In the genomic region with DNA sequence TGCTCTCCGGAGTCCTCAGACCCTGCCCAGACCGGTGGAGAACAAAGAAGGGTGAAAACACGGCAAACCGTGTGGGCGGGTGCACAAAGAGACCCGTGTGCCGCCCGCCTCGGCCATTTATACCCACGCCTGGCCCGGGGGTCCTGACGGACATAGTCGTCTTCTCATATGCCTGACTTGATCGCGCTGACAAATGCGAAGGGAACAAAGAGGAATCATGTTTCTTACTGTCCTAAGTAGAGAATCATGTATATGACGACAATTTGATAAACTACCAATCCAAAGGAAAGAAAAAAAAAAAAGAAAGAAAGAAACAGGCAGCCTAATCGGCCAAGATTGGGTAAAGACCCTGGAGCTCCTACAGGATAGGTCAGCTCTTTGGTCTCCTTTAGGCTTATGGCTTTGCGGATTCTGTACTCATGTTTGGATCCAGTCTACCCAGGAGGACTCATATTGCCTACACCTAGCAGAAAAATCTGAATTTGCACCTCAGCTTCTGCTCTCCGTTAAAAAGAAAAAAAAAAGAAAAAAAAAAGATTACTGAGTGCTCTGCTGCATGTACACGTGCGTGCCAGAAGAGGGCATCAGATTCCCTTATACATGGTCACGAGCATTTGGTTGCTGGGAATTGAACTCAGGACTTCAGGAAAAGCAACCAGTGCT, we compare ENCODE assay signal across 9 mouse cellular contexts. TPM values are rescaled to one million over a fixed set of nuclear protein-coding genes. Genes with fewer than 3 reads are reported as not detected.
DNase-seq lines count a peak whose midpoint lies in the region; ATAC-seq and TF ChIP-seq lines count a peak whose summit lies in the region.
"Had no signal": no experiment of that assay in that cellular context is flagged by ENCODE, and none has a peak within 500 bp of the region (broad histone marks: within the 10 kb centered on the region; RNA-seq: fewer than 3 reads in every experiment).

No protein-coding gene starts in this region.

- H3K36me3 ChIP-seq in E14TG2a.4 (ENCODE audit: insufficient read depth, low read length) = peaks cover 28% of the 10 kb centered on the region
- H3K36me3 ChIP-seq in forebrain, embryonic 11.5 days (ENCODE audit: control insufficient read depth, insufficient read depth, low read length) = peaks cover 11% of the 10 kb centered on the region; the same call in 1 of the 2 replicates
- H3K36me3 ChIP-seq in heart, postnatal 0 days (replicated peaks; ENCODE audit: control insufficient read depth, insufficient read depth, low read length) = peaks cover 15% of the 10 kb centered on the region
- H3K36me3 ChIP-seq in liver, embryonic 16.5 days (ENCODE audit: control insufficient read depth, insufficient read depth) = 0 out of 2 replicates have a peak, but pooled peaks cover 3% of the 10 kb centered on the region
- peaks cover 18% of the 10 kb centered on the region for H3K36me3 ChIP-seq in neural tube, embryonic 12.5 days

- DNase-seq in c-Kit-positive CD71-positive TER-119-positive erythroid progenitor cells, embryonic 14.5 days (ENCODE audit: low spot score) = peak; percentile 79
- DNase-seq in forebrain, embryonic 11.5 days (ENCODE audit: low spot score) = peak; percentile 93
- peak; percentile 84 for DNase-seq in heart, postnatal 0 days (ENCODE audit: low spot score)
- DNase-seq in kidney, postnatal 25 days = peak; percentile 81 to 85
- DNase-seq in telencephalon, adult 2 months (ENCODE audit: low read depth, low spot score) = peak; percentile 79

- peak overlapping the region; percentile 93 for H3K27ac ChIP-seq in forebrain, embryonic 11.5 days (ENCODE audit: low read depth, low read length)
- peak overlapping the region; percentile 73 for H3K27ac ChIP-seq in heart, postnatal 0 days (ENCODE audit: low read depth)
- peak overlapping the region; percentile 81 for H3K27ac ChIP-seq in liver, embryonic 16.5 days (ENCODE audit: low read length)
- H3K27ac ChIP-seq in neural tube, embryonic 12.5 days = peak overlapping the region; percentile 75

- H3K9me3 ChIP-seq in E14TG2a.4 (ENCODE audit: low read length) = no peaks in the 10 kb centered on the region
- no peaks in the 10 kb centered on the region for H3K9me3 ChIP-seq in forebrain, embryonic 11.5 days (ENCODE audit: control insufficient read depth, low read length)
- H3K9me3 ChIP-seq in heart, postnatal 0 days (replicated peaks; ENCODE audit: control insufficient read depth, low read length) = no peaks in the 10 kb centered on the region
- H3K9me3 ChIP-seq in liver, embryonic 16.5 days (replicated peaks; ENCODE audit: control insufficient read depth, low read length) = no peaks in the 10 kb centered on the region
- H3K9me3 ChIP-seq in neural tube, embryonic 12.5 days = no peaks in the 10 kb centered on the region

- TF ChIP-seq CTCF in E14TG2a.4 (conservative IDR thresholded peaks at IDR 0.05; ENCODE audit: low read length) = peak; percentile 73
- TF ChIP-seq CTCF in heart, postnatal 0 days (IDR thresholded peaks at IDR 0.05; ENCODE audit: low read depth) = peak; percentile 59

- H3K4me1 ChIP-seq in E14TG2a.4 (replicated peaks; ENCODE audit: low read depth, low read length) = peaks cover 21% of the 10 kb centered on the region
- peaks cover 6% of the 10 kb centered on the region; the same call in 1 of the 2 replicates for H3K4me1 ChIP-seq in forebrain, embryonic 11.5 days (replicated peaks; ENCODE audit: control insufficient read depth, insufficient read depth, low read length)
- H3K4me1 ChIP-seq in heart, postnatal 0 days (ENCODE audit: control insufficient read depth, insufficient read depth) = no peaks in the 10 kb centered on the region; the same call in 1 of the 2 replicates
- peaks cover 14% of the 10 kb centered on the region for H3K4me1 ChIP-seq in liver, embryonic 16.5 days (ENCODE audit: control insufficient read depth, low read depth, low read length)
- H3K4me1 ChIP-seq in neural tube, embryonic 12.5 days = peaks cover 9% of the 10 kb centered on the region; the same call in 1 of the 2 replicates

- peak; percentile 89 for ATAC-seq in forebrain, embryonic 11.5 days (replicated peaks; ENCODE audit: low FRiP score)
- ATAC-seq in heart, postnatal 0 days (ENCODE audit: insufficient read depth, low read depth) = peak; percentile 75
- ATAC-seq in liver, embryonic 16.5 days (ENCODE audit: low read depth) = peak; percentile 76
- ATAC-seq in neural tube, embryonic 12.5 days (ENCODE audit: low FRiP score, low read depth) = peak; percentile 85

- H3K27me3 ChIP-seq in E14TG2a.4 (ENCODE audit: insufficient read depth, low read length) = peaks cover 14% of the 10 kb centered on the region; the same call in 1 of the 2 replicates
- peaks cover 8% of the 10 kb centered on the region; the same call in 1 of the 2 replicates for H3K27me3 ChIP-seq in forebrain, embryonic 11.5 days (ENCODE audit: control insufficient read depth, insufficient read depth, low read length)
- no peaks in the 10 kb centered on the region for H3K27me3 ChIP-seq in heart, postnatal 0 days (ENCODE audit: control insufficient read depth, insufficient read depth, low read length)
- peaks cover 6% of the 10 kb centered on the region for H3K27me3 ChIP-seq in liver, embryonic 16.5 days (ENCODE audit: control insufficient read depth, insufficient read depth, low read depth, low read length)
- H3K27me3 ChIP-seq in neural tube, embryonic 12.5 days (replicated peaks) = peaks cover 15% of the 10 kb centered on the region

- peak overlapping the region; percentile 97 for H3K4me2 ChIP-seq in forebrain, embryonic 11.5 days (ENCODE audit: low read depth, low read length, severe bottlenecking)
- peak overlapping the region; percentile 84 for H3K4me2 ChIP-seq in heart, postnatal 0 days (ENCODE audit: low read depth, low read length)
- peak overlapping the region; percentile 90 for H3K4me2 ChIP-seq in liver, embryonic 16.5 days (ENCODE audit: low read depth, low read length)
- H3K4me2 ChIP-seq in neural tube, embryonic 12.5 days (replicated peaks) = peak overlapping the region; percentile 84

- peak overlapping the region; percentile 96 for H3K4me3 ChIP-seq in E14TG2a.4 (replicated peaks; ENCODE audit: low read length)
- H3K4me3 ChIP-seq in forebrain, embryonic 11.5 days (ENCODE audit: low read depth, low read length) = peak overlapping the region; percentile 99
- peak overlapping the region; percentile 74 for H3K4me3 ChIP-seq in heart, postnatal 0 days (ENCODE audit: low read depth, low read length)
- peak overlapping the region; percentile 87 for H3K4me3 ChIP-seq in liver, embryonic 16.5 days (ENCODE audit: low read depth, low read length)
- peak overlapping the region; percentile 70 for H3K4me3 ChIP-seq in neural tube, embryonic 12.5 days

- under 1% methylated on average over 23 of the region's 23 CpGs for WGBS in forebrain, embryonic 11.5 days
- WGBS in heart, postnatal 0 days = under 1% methylated on average over 23 of the region's 23 CpGs
- WGBS in liver, embryonic 16.5 days (ENCODE audit: insufficient replicate concordance) = 0% methylated on average over 23 of the region's 23 CpGs
- WGBS in neural tube, embryonic 12.5 days = under 1% methylated on average over 23 of the region's 23 CpGs

- peak overlapping the region; percentile 100 for H3K9ac ChIP-seq in forebrain, embryonic 11.5 days (ENCODE audit: low read length)
- peak overlapping the region; percentile 82 for H3K9ac ChIP-seq in heart, postnatal 0 days (replicated peaks; ENCODE audit: low read depth, low read length)
- H3K9ac ChIP-seq in liver, embryonic 16.5 days (ENCODE audit: low read depth, low read length) = peak overlapping the region; percentile 88
- peak overlapping the region; percentile 93 for H3K9ac ChIP-seq in neural tube, embryonic 12.5 days

- TF ChIP-seq EP300 in heart, postnatal 0 days (IDR thresholded peaks at IDR 0.05; ENCODE audit: low read depth) = peak; percentile 92

RNA-seq across cellular contexts. Expression of gene Hspa1b, which starts 6.5 kb away (rescaled TPM):
- polyA plus RNA-seq in forebrain, embryonic 11.5 days (2014; fragmentation: Nextera tagmentation; extraction: Ambion mirVana) = 0.24 TPM in 1 of 2 replicates, not detected in the other
- 6.0 and 21.6 TPM in 2 replicates for total RNA-seq in heart, postnatal 0 days (2014; rRNA removed; ENCODE audit: low replicate concordance)
- polyA plus RNA-seq in heart, postnatal 0 days (2015; fragmentation: Nextera tagmentation; extraction: Ambion mirVana) = 0.14 and 0.25 TPM in 2 replicates
- 0.05 TPM in 1 of 2 replicates, not detected in the other for polyA plus RNA-seq in liver, embryonic 16.5 days (2015; fragmentation: Nextera tagmentation; extraction: Ambion mirVana)
- polyA plus RNA-seq in neural tube, embryonic 12.5 days (2016; fragmentation: Nextera tagmentation; extraction: Ambion mirVana) = 0.26 TPM in 1 of 2 replicates, not detected in the other

RNA-seq across cellular contexts. Expression of gene Gm20481, which starts 17.2 kb away (rescaled TPM):
- not detected in 2 replicates for polyA plus RNA-seq in forebrain, embryonic 11.5 days (2014; fragmentation: Nextera tagmentation; extraction: Ambion mirVana)
- not detected in 2 replicates for total RNA-seq in heart, postnatal 0 days (2014; rRNA removed; ENCODE audit: low replicate concordance)
- not detected in 2 replicates for polyA plus RNA-seq in heart, postnatal 0 days (2015; fragmentation: Nextera tagmentation; extraction: Ambion mirVana)
- not detected in 2 replicates for polyA plus RNA-seq in liver, embryonic 16.5 days (2015; fragmentation: Nextera tagmentation; extraction: Ambion mirVana)
- polyA plus RNA-seq in neural tube, embryonic 12.5 days (2016; fragmentation: Nextera tagmentation; extraction: Ambion mirVana) = not detected in 2 replicates
- total RNA-seq: layer of hippocampus, adult 18-20 months had no signal

RNA-seq across cellular contexts. Expression of gene Hspa1a, which starts 19.4 kb away (rescaled TPM):
- polyA plus RNA-seq in forebrain, embryonic 11.5 days (2014; fragmentation: Nextera tagmentation; extraction: Ambion mirVana) = 1.6 TPM in 2 replicates
- total RNA-seq in heart, postnatal 0 days (2014; rRNA removed; ENCODE audit: low replicate concordance) = 8.2 and 10.2 TPM in 2 replicates
- polyA plus RNA-seq in heart, postnatal 0 days (2015; fragmentation: Nextera tagmentation; extraction: Ambion mirVana) = 2.5 and 2.8 TPM in 2 replicates
- 0.87 and 1.5 TPM in 2 replicates for polyA plus RNA-seq in liver, embryonic 16.5 days (2015; fragmentation: Nextera tagmentation; extraction: Ambion mirVana)
- 3.1 and 3.5 TPM in 2 replicates for polyA plus RNA-seq in neural tube, embryonic 12.5 days (2016; fragmentation: Nextera tagmentation; extraction: Ambion mirVana)

RNA-seq across cellular contexts. Expression of gene Hspa1l, which starts 20.0 kb away (rescaled TPM):
- polyA plus RNA-seq in forebrain, embryonic 11.5 days (2014; fragmentation: Nextera tagmentation; extraction: Ambion mirVana) = 1.7 and 1.8 TPM in 2 replicates
- 3.3 and 5.1 TPM in 2 replicates for total RNA-seq in heart, postnatal 0 days (2014; rRNA removed; ENCODE audit: low replicate concordance)
- 1.6 and 1.8 TPM in 2 replicates for polyA plus RNA-seq in heart, postnatal 0 days (2015; fragmentation: Nextera tagmentation; extraction: Ambion mirVana)
- 0.21 and 0.27 TPM in 2 replicates for polyA plus RNA-seq in liver, embryonic 16.5 days (2015; fragmentation: Nextera tagmentation; extraction: Ambion mirVana)
- 1.4 and 2.3 TPM in 2 replicates for polyA plus RNA-seq in neural tube, embryonic 12.5 days (2016; fragmentation: Nextera tagmentation; extraction: Ambion mirVana)

RNA-seq across cellular contexts. Expression of gene Neu1, which starts 21.5 kb away (rescaled TPM):
- 12.8 and 13.4 TPM in 2 replicates for polyA plus RNA-seq in forebrain, embryonic 11.5 days (2014; fragmentation: Nextera tagmentation; extraction: Ambion mirVana)
- total RNA-seq in heart, postnatal 0 days (2014; rRNA removed; ENCODE audit: low replicate concordance) = 30.1 and 79.2 TPM in 2 replicates
- polyA plus RNA-seq in heart, postnatal 0 days (2015; fragmentation: Nextera tagmentation; extraction: Ambion mirVana) = 18.6 and 19.5 TPM in 2 replicates
- 17.8 and 20.6 TPM in 2 replicates for polyA plus RNA-seq in liver, embryonic 16.5 days (2015; fragmentation: Nextera tagmentation; extraction: Ambion mirVana)
- 24.4 and 27.3 TPM in 2 replicates for polyA plus RNA-seq in neural tube, embryonic 12.5 days (2016; fragmentation: Nextera tagmentation; extraction: Ambion mirVana)

Comparison
In these comparisons a context has a peak if more than half of its experiments do, and no peak if none do; other contexts are left out.
1. Peak in every context shown above with its lines: DNase-seq, ATAC-seq, H3K4me3 ChIP-seq and H3K27ac ChIP-seq.